Mouse (Mus musculus): ENCODE data around the gene Iffo1.

- TF ChIP-seq CTCF (IDR thresholded peaks at IDR 0.05; ENCODE audit: extremely low read depth, insufficient read depth, insufficient read length, insufficient replicate concordance) (no peak), POLR2A (IDR thresholded peaks at IDR 0.05; ENCODE audit: low read depth, low read length) (no peak)
Measured at GRCm38 (mm10) chr6:125109371-125109770, 35.7 kb upstream of the Iffo1 start.

Data from spleen, adult 2 months (tissue).